Mouse (Mus musculus) CD8-positive naive resting alpha-beta T cell, adult 2 months (primary cell): ENCODE results near the gene Gm42421.

Experiments
- DNase-seq, 2 experiments: peaks; one replicate each; pipeline ENCODE4 v3.0.0; 2022; ENCODE audit warnings: low read depth in 2 of 2, low spot score in 2 of 2

The Gm42421 gene

DNA sequence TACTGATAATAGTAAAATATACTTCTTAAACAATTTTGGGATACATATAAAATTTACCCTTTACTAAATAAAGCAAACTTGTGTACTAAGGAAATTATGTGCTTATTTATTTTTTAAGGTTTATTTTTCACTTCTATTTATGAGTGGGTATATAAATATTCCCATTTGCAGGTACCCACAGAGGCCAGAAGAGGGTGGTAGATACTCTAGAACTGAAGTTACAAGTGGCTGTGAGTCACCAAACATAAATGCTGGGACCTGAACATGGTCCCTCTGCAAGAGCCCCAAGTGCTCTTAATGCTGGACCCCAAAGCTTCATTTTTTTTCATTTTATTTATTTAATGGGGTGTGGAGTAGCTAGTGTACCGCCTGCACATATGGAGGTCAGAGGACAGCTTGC is 5.9 kb downstream of the Gm42421 start:
- no peak for DNase-seq

DNA sequence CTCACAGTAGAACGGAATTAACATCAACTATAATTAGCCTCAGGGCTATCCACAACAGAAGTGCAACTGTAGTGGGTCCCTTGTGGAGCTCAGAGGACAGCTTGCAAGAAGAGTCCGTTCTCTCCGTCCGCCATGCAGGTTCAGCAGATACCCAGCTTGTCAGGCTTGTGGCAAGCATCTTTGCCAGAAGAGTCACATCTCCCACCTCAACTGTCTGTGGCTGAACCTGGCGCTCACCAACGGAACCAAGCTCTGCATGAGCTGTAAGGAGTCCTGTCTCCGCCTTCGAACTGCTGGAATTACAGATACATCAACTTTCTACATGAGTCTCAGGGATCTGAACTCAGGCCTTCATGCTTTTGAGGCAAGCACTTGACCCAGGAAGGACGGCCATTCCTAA is 8.2 kb downstream of the Gm42421 start:
- DNase-seq, result no peak

DNA sequence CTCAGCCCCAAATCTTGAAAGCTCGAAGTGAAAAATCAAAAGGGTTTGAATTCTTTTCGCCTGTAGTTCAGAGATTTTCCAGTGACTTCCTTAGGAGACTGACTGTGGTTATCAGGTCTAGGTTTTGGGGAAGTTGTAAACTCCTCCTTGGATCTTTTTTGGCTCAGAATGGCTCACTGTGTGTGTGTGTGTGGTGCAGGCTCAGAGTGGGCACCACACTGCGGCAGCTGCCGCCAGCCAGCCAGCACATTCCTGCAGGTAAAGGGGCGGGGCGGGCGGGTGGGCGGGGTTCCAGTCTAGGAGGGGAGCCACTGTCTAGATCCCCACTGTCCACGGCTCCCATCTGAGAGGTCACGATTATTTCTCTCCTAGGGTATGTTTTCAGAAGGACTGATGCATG is 13.6 kb downstream of the Gm42421 start:
- no peak for DNase-seq

DNA sequence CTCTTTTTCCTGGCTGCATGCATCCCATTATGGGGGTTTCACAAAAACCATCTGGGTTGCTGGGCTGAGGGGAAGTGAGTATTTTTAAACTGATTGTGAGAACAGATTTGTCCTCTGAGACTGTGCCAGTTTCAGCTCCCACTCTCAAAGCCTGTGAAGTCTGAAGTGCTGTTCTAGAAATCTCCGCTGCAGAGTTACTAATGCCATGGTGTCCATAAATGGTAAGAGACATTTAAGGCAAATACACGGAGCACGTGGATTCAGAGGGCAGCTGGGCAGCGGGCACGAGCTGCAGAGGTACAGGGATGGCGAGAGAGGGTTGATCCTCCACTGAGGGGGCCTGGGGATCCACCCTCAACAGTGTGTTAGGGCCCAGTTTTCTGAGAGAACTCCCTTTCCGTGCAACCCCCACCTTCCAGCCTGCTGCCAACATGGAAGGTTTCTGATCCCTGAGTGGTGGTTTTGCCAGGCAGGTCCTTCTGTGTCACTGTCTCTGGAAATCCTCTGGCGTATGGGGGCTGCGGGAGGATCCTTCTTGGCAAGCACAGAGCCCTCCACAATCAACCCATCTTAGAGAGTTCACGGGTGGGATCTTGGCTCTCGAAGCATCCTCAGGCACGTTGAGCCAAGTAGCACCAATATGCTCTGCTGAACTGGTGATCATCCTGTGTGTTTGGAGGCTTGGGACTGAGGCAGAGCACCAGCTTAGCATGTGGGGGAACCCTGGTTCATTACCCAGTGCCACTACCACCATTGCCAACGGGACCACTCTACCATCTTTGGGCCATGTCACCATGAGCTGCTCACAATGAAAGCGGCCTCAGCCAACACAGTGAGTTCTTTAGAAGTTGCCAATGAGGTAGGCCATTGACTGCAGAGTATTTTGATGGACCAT is 15.5 kb downstream of the Gm42421 start:
- no peak for DNase-seq

DNA sequence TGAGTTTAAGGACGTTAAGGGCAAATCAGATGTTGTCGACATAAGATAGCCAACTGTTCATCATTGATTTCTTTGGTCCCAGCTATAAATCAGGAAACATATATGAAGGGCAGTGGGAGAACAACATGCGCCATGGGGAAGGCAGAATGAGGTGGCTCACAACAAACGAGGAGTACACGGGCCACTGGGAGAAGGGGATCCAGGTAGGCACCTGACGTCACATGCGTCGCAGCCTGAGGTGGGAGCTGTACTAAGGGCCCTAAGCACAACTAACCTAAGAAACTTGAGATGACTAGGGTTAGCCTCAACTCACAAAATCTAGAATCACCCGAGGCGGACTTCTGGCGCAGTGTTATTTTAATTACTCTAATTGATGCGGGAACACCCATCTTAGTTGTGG is 20.4 kb downstream of the Gm42421 start:
- no peak for DNase-seq

DNA sequence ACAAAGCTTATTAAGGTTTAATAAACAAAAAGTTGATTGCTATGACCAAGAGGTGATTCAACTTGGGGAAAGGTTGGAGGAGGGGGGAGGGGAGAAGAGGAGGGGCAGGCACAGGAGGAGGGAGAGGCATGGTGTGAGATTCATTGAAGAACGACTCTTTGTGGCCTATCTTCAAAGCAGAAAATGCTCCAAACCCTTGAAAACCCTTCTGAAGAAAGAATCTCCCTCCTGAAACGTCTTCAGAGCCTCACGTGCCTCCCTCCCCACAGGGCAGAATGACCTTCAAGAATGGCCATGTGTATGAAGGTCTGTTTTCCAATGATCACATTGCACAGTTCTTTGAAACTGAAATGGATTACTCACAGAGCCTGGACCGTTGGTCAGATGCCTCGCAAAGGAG is 22.0 kb downstream of the Gm42421 start:
- DNase-seq, result no peak

DNA sequence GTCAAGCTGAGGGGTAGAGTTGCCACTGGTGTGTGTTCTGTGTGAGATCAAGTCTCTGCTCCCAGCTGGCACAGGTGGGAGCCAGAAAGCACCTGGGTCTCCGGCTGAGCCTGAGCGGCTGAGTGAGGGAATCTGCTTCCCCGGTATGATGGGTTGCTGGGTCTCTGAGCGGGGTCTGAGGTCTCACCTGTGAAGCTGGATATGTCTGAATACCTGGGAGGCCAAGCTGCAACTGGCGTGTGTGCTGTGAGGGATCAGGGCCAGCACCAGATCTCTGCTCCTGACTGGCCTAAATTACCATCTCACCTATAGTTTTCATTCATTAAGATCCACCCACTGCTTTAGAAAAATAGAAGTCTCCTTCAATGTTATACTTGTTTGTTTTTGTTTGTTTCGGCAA is 29.1 kb downstream of the Gm42421 start:
- no peak for DNase-seq

DNA sequence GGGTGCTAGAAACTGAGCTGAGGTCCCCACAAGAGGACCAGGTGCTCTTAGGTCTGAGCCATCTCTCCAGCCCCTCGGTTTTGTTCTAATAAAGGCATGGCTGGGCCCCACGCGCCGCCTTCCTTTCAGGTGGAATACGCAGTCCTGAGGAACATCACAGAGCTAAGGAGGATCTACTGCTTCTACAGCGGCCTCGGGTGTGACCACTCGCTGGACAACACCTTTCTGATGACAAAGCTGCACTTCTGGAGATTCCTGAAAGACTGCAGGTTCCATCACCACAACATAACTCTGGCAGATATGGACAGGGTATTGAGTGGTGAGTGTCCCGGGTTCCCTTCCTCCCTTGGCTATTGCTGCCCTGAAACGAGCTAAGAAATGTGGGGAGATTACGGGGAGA is 31.6 kb downstream of the Gm42421 start:
- no peak for DNase-seq

DNA sequence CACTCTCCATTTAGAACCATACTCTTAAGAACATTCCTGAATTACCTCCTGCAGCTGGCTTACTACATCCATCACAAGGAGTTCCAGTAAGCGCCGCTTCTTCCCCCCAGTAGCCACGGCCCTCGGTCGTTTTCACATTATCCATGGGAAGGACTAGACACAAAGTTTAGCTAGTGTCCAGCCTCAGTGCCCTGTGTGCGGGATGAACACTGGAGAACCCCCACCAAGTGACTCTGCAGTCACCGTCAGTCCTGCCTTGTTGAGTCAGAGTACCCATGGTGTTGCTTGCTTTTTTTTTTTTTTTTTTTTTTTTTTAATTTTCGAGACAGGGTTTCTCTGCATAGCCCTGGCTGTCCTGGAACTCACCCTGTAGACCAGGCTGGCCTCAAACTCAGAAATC is 33.2 kb downstream of the Gm42421 start:
- DNase-seq, result no peak

DNA sequence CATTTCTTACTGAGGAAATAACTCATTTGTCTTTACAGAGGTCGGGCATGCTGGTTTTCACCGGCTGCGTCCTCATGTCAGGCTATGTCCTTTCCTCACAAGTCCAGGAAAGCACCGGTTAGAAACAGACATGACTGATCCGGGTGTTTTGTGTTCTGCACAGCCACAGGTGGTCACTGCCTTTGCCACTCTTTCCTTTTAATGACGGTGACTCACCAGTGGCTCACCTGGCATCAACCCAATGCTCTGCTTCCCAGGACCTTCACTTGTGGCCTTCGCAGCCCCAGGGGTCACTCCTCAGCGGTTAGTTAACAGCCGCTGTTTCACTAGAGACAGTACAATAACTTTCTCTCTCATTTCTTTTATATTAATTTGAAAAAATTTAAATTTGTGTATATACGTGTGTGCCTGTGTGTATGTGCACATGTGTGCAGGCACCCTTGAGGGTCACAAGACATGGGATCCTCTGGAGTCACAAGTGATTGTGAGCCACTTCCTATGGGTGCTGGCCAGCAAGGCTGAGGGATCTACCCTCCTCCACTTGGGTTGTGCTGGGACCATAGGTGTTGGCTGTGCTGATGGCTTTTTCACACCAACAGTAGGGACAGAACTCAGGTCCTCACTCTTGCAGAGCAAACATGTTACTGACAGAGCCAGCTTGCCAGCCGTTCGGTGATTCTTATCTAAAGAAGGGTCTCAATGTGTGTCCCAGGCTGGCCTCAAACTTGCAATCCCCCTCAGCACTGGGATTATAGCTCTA is 37.8 kb downstream of the Gm42421 start:
- DNase-seq, result no peak

DNA sequence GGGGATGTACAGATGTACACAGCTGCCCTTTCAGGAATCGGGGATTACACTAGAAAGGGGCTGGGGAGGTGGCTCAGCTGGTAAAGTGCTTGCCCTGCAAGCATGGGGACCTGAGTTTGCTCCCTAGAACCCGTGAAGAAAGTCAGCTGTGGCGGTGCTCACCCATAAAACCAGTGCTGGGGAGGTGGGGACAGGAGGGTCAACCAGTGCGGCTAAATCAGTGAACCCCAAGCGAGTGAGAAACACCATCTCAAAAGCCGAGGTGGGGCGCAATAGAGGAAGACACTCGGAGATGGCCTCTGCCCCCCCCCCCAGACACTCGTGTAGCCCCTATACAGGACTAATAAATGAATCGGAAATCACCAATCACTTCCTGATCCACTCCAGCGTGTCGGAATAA is 38.7 kb downstream of the Gm42421 start:
- no peak for DNase-seq

DNA sequence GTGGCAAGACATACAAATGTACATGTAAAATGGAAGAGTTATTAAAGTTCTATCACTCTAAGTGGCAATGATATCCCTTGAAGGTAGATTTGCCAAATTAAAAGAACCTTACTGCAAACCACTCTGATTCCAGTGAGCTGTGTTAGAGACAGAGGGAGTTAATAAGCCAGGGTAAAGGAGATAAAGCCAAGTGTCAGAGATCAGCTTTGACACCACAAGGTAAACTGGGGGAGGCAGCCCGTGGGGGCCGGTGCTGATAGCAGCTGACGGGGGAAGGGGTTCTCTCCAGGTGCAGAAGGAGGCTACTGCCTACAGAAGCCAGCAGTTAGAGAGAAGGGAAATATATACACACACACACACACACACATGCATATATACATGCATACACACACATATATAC is 44.7 kb downstream of the Gm42421 start:
- DNase-seq, result no peak

DNA sequence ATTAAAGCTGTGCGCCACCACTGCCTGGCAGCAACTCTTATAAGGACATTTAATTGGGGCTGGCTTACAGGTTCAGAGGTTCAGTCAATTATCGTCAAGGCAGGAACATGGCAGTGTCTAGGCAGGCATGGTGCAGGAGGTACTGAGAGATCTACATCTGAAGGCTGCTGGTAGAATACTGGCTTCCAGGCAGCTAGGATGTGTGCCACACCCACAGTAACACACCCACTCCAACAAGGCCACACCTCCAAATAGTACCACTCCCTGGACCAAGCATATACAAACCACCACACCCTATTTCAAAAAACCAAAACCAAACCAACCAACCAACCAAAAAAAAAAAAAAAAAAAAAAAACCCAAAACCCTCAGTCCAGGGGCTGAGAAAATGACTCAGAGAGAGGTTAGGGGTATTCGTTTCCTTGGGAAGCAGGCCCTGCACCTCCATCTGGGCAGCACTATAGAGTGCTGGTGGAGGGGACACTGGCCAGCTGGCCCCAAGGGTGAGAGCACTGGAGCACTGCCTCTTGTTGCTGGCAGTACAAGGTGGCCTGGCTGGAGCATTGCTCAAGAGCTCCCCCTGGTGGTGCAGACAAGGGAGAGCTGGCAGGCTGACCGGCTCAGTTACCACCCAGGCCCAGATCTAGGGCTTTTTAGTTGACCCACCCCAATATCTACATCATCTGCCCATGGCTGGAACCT is 47.1 kb downstream of the Gm42421 start:
- peak; percentile 28 to 40 for DNase-seq

DNA sequence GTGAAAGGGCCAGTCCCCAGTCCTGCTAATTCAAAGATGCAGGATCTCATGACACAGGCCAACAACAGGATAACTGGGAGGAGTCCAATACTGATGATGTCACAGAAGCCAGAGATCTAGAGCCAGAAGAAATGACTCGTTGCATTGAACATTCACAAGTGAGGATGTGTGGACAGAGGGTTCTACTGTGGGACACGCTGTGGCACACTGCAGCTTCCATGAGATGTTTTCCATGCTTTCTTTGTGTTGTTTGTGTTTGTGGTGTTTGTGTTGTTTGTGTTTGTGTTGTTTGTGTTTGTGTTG is 47.6 kb downstream of the Gm42421 start:
- no peak for DNase-seq

DNA sequence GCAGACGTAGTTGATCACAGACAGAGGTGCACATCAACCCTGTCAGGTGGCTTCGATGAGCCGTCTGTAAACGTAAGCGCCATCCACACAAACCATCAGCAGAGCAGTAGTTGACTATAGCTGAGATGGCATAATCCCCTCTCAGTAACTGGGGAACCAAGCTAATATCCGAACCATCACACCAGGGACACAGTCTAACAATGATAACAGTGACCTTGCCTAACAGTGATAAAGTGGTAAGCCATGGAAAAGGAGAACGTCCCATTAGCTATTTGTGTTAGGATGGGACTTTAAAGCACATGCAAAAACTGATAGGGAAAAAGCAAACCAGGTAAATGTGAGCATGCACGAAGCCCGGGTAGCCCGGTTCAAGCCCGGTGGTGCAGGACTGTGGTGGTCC is 48.3 kb downstream of the Gm42421 start:
- no peak for DNase-seq

DNA sequence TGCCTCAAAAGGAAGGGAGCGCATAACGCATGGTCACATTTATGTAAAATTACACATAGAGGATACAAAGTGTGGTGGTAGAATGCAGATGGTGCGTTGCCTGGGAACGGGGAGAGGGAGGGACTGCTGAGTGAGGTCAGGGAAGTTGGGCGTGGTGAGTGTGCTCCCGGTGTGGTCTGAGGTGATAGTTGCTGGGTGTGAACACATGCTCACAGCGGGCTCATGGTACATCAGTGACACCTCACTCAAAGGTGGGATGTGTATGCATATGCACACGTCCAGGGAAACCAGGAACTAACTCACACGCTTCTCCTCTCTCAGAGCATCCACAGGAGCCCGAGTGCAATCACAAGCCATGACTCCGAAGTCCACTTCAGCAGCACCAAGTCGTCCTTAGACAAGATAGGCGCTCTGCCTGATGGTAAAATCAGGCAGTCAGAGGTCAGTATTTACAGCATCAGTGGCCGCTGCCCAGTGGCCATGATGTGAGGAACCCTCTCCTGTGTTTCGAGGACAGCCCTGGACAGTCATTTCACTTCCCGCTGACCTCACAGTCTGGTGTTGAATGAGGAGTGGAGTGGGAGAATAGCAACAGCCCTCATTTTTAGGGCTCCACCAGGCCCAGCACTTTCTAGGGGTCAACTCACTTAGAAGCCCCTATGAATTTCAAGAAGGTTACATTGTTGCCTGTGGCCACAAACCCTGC is 48.9 kb downstream of the Gm42421 start:
- no peak for DNase-seq

DNA sequence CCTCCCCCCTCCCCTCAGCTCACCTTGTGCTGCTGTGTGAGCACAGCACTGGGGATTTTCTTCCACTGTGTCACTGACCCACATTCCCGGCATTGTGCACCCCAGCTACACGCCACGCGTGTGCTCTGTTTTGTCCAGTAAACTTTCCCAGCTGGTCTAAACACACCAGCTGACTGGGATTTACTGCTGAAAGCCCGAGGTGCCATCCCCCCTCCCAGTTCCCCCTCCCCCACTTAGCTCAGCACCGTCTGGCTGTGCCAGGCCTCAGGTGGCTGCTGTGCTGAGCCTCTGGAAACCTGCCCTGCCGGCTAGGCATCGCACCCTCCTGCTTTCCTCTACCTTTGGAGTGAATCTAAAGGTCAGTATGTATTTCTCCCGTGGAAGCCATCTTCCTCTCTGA is 52.9 kb downstream of the Gm42421 start:
- DNase-seq, result no peak

DNA sequence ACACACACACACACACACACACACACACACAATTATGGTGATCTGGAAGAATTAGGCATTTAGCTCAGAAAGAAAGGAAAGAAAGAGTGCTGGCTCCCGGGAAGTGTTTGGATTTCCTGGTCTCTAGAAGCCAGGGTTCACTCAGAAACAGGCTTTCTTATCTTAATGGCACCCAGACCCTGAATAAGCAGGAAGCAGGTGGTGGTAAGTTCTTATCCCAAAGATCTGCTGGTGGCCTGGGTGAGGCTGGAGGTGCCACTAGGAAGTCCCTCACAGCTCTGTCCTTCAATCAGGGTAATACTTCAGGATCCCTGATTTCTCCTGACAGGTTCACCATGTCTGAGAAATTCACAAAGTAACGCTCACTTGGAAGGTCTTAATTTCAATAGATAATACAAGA is 54.4 kb downstream of the Gm42421 start:
- DNase-seq, result no peak

DNA sequence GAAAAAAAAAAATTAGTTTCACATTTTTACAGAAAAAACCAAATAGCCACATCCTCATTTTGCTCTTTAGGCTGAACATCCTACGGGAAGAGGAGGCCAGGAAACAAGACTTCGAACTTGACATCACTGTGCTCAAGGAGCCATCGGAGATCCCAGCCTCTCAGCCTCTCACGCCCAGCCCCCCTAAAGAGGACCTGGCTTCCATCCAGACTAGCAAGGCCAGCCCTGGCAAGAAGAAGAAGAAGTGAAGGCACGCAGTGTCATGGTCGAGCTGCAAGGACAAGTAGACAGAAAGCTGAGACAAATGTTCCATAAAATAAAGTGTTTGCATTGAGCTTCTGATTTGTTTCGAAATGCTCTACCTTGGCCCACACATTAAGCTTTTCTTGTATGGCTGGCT is 57.4 kb downstream of the Gm42421 start:
- no peak for DNase-seq
